Mouse (Mus musculus) neural tube, embryonic 14.5 days (tissue): ENCODE data around the gene Tmem218. TPM values are rescaled to one million over a fixed set of nuclear protein-coding genes. Genes with fewer than 3 reads are reported as not detected.

ENCODE experiments used
- ATAC-seq: fragments of 200-750 bp; cut with Nextera tagmentation; 2 replicates; pipeline ENCODE4 v1.8.0; 2017; ENCODE audit warnings: low read depth, mild to moderate bottlenecking, moderate TSS enrichment, moderate library complexity
- H3K27ac ChIP-seq: fragments of 300-500 bp; sonication (generic); 2 replicates; pipeline ENCODE4 v1.5.1; 2014; ENCODE audit warnings: low read depth, mild to moderate bottlenecking, control low read depth, low read length, moderate library complexity, mixed read lengths
- H3K27me3 ChIP-seq: fragments of 300-500 bp; sonication (generic); 2 replicates; pipeline ENCODE4 v1.6.1; 2014; ENCODE audit warnings: low read length; ENCODE audit not compliant: control insufficient read depth, insufficient read depth
- H3K36me3 ChIP-seq: fragments of 300-500 bp; sonication (generic); 2 replicates; pipeline ENCODE4 v1.6.1; 2014; ENCODE audit warnings: low read length, mixed read lengths; ENCODE audit not compliant: control insufficient read depth, insufficient read depth
- H3K4me1 ChIP-seq: fragments of 300-500 bp; sonication (generic); 2 replicates; pipeline ENCODE4 v1.6.1; 2014; ENCODE audit warnings: low read length; ENCODE audit not compliant: control insufficient read depth, insufficient read depth
- H3K4me2 ChIP-seq: fragments of 300-500 bp; sonication (generic); 2 replicates; pipeline ENCODE4 v1.6.1; 2014; ENCODE audit warnings: mild to moderate bottlenecking, low read depth, low read length, control low read depth
- H3K4me3 ChIP-seq: fragments of 300-500 bp; sonication (generic); 2 replicates; pipeline ENCODE4 v1.5.1; 2014; ENCODE audit warnings: low read depth, low read length, control low read depth, mixed read lengths
- H3K9ac ChIP-seq: fragments of 300-500 bp; sonication (generic); replicated peaks from 2 replicates; pipeline ENCODE4 v1.6.1; 2014; ENCODE audit warnings: low read depth, mild to moderate bottlenecking, control low read depth, low read length, mixed read lengths
- H3K9me3 ChIP-seq: fragments of 300-500 bp; sonication (generic); 2 replicates; pipeline ENCODE4 v1.6.1; 2016; ENCODE audit warnings: low read length; ENCODE audit not compliant: control insufficient read depth
- WGBS: fragments of 180-500 bp; shearing (Covaris S2); extraction: QIAGEN DNeasy Blood & Tissue Kit; methylation state at CpG from one replicate; pipeline ENCODE4 v1.1.7; 2014; 5-methylcytosine and 5-hydroxymethylcytosine counted together
- polyA plus RNA-seq: library from polyadenylated mRNA; unstranded; fragments of >200 nt; fragmentation: Nextera tagmentation; extraction: Ambion mirVana; gene quantifications from 2 replicates; pipeline ENCODE4 v1.2.1, GENCODE M21; 2014

Gene Tmem218
- polyA plus RNA-seq, 1 experiment from 2014 or later, result 9.6 TPM

DNA sequence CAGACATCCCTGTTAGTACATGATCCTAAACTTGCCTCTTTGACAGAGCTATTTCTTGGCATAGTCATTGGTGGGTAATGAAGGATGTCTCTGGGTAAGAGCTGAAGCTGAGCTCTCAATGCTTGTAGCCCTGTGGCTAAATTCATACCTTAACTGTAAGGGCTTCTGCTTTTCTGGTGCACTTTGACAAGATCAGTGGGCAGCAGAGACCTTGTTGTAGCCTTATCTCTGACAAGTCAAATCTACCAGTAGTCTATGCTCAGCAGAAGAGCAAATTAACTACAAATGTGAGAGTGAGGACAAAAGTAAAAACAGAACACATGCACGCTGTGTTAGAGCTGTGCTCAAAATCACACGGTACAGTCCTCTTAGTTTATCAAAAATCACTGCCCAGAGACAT, 58.6 kb downstream of the Tmem218 start:
- Histone ChIP-seq H3K27ac (no peak overlapping the region), H3K27me3 (no peaks in the 10 kb centered on the region), H3K4me3 (no peak overlapping the region), H3K36me3 (no peaks in the 10 kb centered on the region), H3K4me2 (no peak overlapping the region), H3K9me3 (no peaks in the 10 kb centered on the region), H3K9ac (no peak overlapping the region), H3K4me1 (no peaks in the 10 kb centered on the region)
- no peak for ATAC-seq
- 88% methylated on average over 2 of the region's 2 CpGs for WGBS

Other genes starting within 250 kb of the Tmem218 start
- 33.4 and 39.0 TPM in 2 replicates for gene Pknox2, start 60.8 kb upstream of the Tmem218 start, polyA plus RNA-seq
- 0.91 and 1.3 TPM in 2 replicates for gene Slc37a2, start 47.5 kb downstream of the Tmem218 start, polyA plus RNA-seq
- gene Ccdc15, start 140.2 kb downstream of the Tmem218 start, polyA plus RNA-seq, result 7.4 and 8.7 TPM in 2 replicates
- gene Hepacam, start 159.1 kb downstream of the Tmem218 start, polyA plus RNA-seq, result 10.5 and 20.8 TPM in 2 replicates
- gene Robo4, start 193.7 kb downstream of the Tmem218 start, polyA plus RNA-seq, result 2.4 and 3.7 TPM in 2 replicates
- gene Robo3, start 225.0 kb downstream of the Tmem218 start, polyA plus RNA-seq, result 13.6 and 25.1 TPM in 2 replicates